Mouse (Mus musculus): ENCODE measurements at regions not wholly inside any gene's neighbourhood (a gene's known extent, or its start where the extent isn't known, plus 50 kb on each side); places are given as distances from the start of the nearest gene placed in this dataset.

- no peak for TF ChIP-seq CTCF (IDR thresholded peaks at IDR 0.05)
- TF ChIP-seq POLR2A (IDR thresholded peaks at IDR 0.05; ENCODE audit: insufficient read depth, low read depth, low read length) = no peak
These were observed 167.2 kb upstream of the Klhl29 start for GRCm38 (mm10) chr12:5542701-5543100.

Data from heart, adult 2 months (tissue).